Mouse (Mus musculus) forebrain, embryonic 12.5 days (tissue): ENCODE results near the gene Gm13276. TPM values are rescaled to one million over a fixed set of nuclear protein-coding genes. Genes with fewer than 3 reads are reported as not detected.
A peak's percentile ranks its signal among the peaks of the same experiment; 100 is the strongest.
"Not testable (repeated sequence)": the region's sequence is repeated elsewhere in the genome, so short reads cannot be mapped to it uniquely, and the experiment has no call there.

Experiments used
- ATAC-seq: fragments of 200-750 bp; cut with Nextera tagmentation; 2 replicates; pipeline ENCODE4 v1.8.0; 2017; ENCODE audit warnings: moderate TSS enrichment; ENCODE audit not compliant: low FRiP score
- H3K27ac ChIP-seq: fragments of 300-500 bp; sonication (generic); 2 replicates; pipeline ENCODE4 v1.5.1; 2016; ENCODE audit warnings: mild to moderate bottlenecking
- H3K27me3 ChIP-seq: fragments of 300-500 bp; sonication (generic); 2 replicates; pipeline ENCODE4 v1.6.1; 2016; ENCODE audit warnings: mild to moderate bottlenecking
- H3K36me3 ChIP-seq: fragments of 300-500 bp; sonication (generic); replicated peaks from 2 replicates; pipeline ENCODE4 v1.6.1; 2016; ENCODE audit warnings: mild to moderate bottlenecking
- H3K4me1 ChIP-seq: fragments of 300-500 bp; sonication (generic); 2 replicates; pipeline ENCODE4 v1.6.1; 2016
- H3K4me2 ChIP-seq: fragments of 300-500 bp; sonication (generic); 2 replicates; pipeline ENCODE4 v1.6.1; 2016; ENCODE audit warnings: mild to moderate bottlenecking, moderate library complexity
- H3K4me3 ChIP-seq: fragments of 300-500 bp; sonication (generic); replicated peaks from 2 replicates; pipeline ENCODE4 v1.5.1; 2016; ENCODE audit warnings: mild to moderate bottlenecking
- H3K9ac ChIP-seq: fragments of 300-500 bp; sonication (generic); 2 replicates; pipeline ENCODE4 v1.6.1; 2016; ENCODE audit warnings: mild to moderate bottlenecking
- H3K9me3 ChIP-seq: fragments of 300-500 bp; sonication (generic); 2 replicates; pipeline ENCODE4 v1.6.1; 2016
- WGBS: fragments of 180-500 bp; shearing (Covaris S2); methylation state at CpG from one replicate; pipeline ENCODE4 v1.1.7; 2016; 5-methylcytosine and 5-hydroxymethylcytosine counted together
- polyA plus RNA-seq: library from polyadenylated mRNA; unstranded; fragments of >200 nt; fragmentation: Nextera tagmentation; extraction: Ambion mirVana; gene quantifications from 2 replicates; pipeline ENCODE4 v1.2.1, GENCODE M21; 2016

Gm13276 gene
- polyA plus RNA-seq: not detected in 2 replicates

DNA sequence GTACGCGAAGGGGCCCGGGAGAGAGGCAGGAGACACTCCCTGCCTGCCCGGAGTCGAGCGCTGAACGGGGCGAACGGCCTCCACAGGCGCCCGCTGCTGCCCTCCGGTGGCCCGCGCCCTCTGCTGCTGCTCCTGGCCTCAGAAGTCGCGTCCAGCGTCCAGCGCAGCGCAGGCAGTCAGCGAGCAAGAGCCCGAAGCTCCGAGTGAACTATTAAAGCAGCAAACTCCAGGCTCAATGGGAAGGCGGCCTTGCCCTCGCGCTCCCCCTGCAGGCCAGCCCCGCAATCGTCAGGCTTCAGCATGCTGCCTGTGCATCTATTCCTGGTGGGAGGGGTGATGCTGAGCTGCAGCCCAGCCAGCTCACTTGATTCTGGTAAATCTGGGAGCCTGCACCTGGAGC is at the start of gene Gm13276:
Gene Gm13276 (plus strand): TSS at position 301 of the 400 bp plus-strand sequence.
- H3K27ac ChIP-seq, H3K9me3 ChIP-seq, H3K4me2 ChIP-seq, H3K27me3 ChIP-seq, H3K4me1 ChIP-seq, H3K36me3 ChIP-seq, H3K4me3 ChIP-seq, ATAC-seq, H3K9ac ChIP-seq: not testable (repeated sequence)
- no CpG with 5 or more reads among the region's 27 CpGs for WGBS

- Histone ChIP-seq H3K4me3 (no peak overlapping the region), H3K27ac (no peak overlapping the region), H3K9me3 (no peaks in the 10 kb centered on the region), H3K4me2 (no peak overlapping the region), H3K27me3 (no peaks in the 10 kb centered on the region), H3K36me3 (no peaks in the 10 kb centered on the region), H3K4me1 (no peaks in the 10 kb centered on the region), H3K9ac (no peak overlapping the region)
- 0% methylated on average over 2 of the region's 2 CpGs for WGBS
- 0 out of 2 replicates have a peak, but pooled peaks have one; percentile 17 for ATAC-seq
These were observed 47.0 kb upstream of the Gm13276 start for GRCm38 (mm10) chr4:88738480-88738879.

GRCm38 (mm10) chr4:88739036-88739435 is 46.5 kb upstream of the Gm13276 start:
- no peaks in the 10 kb centered on the region for H3K36me3 ChIP-seq
- H3K27me3 ChIP-seq: no peaks in the 10 kb centered on the region
- H3K9ac ChIP-seq: no peak overlapping the region
- no peak for ATAC-seq
- no peaks in the 10 kb centered on the region for H3K9me3 ChIP-seq
- no peak overlapping the region for H3K4me3 ChIP-seq
- WGBS: 93% methylated on average over 6 of the region's 6 CpGs
- no peak overlapping the region for H3K27ac ChIP-seq
- H3K4me1 ChIP-seq: no peaks in the 10 kb centered on the region
- H3K4me2 ChIP-seq: no peak overlapping the region

- 92% methylated on average over 4 of the region's 4 CpGs for WGBS
- H3K36me3 ChIP-seq: no peaks in the 10 kb centered on the region
- H3K4me1 ChIP-seq: no peaks in the 10 kb centered on the region; the same call in 1 of the 2 replicates
- no peaks in the 10 kb centered on the region for H3K27me3 ChIP-seq
- no peaks in the 10 kb centered on the region for H3K9me3 ChIP-seq
- H3K4me2 ChIP-seq: no peak overlapping the region
- ATAC-seq: no peak
- H3K27ac ChIP-seq: no peak overlapping the region
- H3K9ac ChIP-seq: no peak overlapping the region
- H3K4me3 ChIP-seq: no peak overlapping the region
These were observed 44.1 kb upstream of the Gm13276 start for GRCm38 (mm10) chr4:88741426-88741825.

- Histone ChIP-seq H3K4me3 (no peak overlapping the region), H3K4me1 (no peaks in the 10 kb centered on the region; the same call in 1 of the 2 replicates), H3K9ac (no peak overlapping the region), H3K9me3 (no peaks in the 10 kb centered on the region), H3K27ac (no peak overlapping the region), H3K36me3 (no peaks in the 10 kb centered on the region), H3K27me3 (no peaks in the 10 kb centered on the region), H3K4me2 (no peak overlapping the region)
- no peak for ATAC-seq
- 76% methylated on average over 7 of the region's 7 CpGs for WGBS
These were observed 42.6 kb upstream of the Gm13276 start for GRCm38 (mm10) chr4:88742771-88743371.

DNA sequence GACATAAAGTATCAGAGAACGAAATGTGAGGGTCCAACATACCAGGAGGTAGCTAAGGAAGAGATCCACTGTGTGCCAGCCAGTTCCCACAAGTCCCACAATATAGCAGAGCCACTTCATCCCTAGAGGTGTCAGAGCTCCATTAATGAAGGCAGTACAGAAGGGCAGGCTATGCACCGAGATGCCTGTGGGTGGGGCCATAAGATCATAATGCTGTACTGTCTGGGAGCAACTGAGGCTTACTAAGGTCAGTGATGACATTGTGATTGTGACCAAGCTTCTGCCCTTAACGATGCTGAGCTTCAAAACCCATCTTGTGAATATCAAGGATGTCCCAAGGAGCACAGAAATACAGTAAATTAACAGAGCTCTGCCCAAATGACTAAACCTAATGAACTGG is 41.3 kb upstream of the Gm13276 start:
- H3K9me3 ChIP-seq: no peaks in the 10 kb centered on the region
- H3K4me2 ChIP-seq: no peak overlapping the region
- H3K27me3 ChIP-seq: no peaks in the 10 kb centered on the region
- no peak overlapping the region for H3K9ac ChIP-seq
- no peak overlapping the region for H3K27ac ChIP-seq
- no peak overlapping the region for H3K4me3 ChIP-seq
- no peaks in the 10 kb centered on the region; the same call in 1 of the 2 replicates for H3K4me1 ChIP-seq
- ATAC-seq: no peak
- 72% methylated on average over 3 of the region's 3 CpGs for WGBS
- H3K36me3 ChIP-seq: no peaks in the 10 kb centered on the region

DNA sequence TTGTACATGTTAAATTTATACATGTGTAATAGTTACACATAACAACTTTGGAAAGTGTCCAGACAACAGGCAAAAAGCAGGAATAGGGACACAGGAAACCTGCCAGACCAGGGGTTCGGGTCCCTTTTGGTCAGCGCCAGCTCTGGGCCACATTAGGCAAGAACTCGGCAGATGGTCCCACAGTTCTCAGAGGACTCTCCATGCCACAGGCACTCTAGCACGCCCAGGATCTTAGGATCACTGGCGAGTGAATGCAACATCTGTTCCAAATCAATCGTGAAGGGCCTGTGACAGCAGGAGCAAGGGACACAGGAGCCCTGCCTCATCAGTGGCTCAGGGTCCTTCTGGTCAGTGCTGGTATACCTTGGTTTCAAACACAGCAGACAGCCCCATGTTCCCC is 35.6 kb upstream of the Gm13276 start:
- ATAC-seq: no peak
- no peaks in the 10 kb centered on the region for H3K27me3 ChIP-seq
- H3K36me3 ChIP-seq: no peaks in the 10 kb centered on the region
- no peaks in the 10 kb centered on the region for H3K9me3 ChIP-seq
- no peak overlapping the region for H3K9ac ChIP-seq
- WGBS: 68% methylated on average over 6 of the region's 6 CpGs
- H3K4me1 ChIP-seq: no peaks in the 10 kb centered on the region; the same call in 1 of the 2 replicates
- H3K27ac ChIP-seq: no peak overlapping the region
- no peak overlapping the region for H3K4me3 ChIP-seq
- H3K4me2 ChIP-seq: no peak overlapping the region

DNA sequence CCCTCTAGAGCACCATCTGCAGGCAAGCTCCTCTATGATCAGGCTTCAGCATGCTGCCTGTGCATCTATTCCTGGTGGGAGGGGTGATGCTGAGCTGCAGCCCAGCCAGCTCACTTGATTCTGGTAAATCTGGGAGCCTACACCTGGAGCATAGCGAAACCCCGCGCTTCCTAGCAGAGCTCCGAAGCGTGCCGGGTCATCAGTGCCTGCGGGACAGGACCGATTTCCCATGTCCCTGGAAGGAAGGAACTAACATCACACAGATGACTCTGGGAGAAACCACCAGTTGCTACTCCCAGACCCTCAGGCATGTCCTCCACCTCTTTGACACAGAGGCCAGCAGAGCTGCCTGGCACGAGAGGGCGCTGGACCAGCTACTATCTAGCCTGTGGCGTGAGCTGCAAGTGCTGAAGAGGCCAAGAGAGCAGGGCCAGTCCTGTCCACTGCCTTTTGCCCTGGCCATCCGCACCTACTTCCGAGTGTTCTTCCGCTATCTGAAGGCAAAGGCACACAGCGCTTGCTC is 30.6 kb upstream of the Gm13276 start, which contains the start of gene Gm13271:
Gene Gm13271 (plus strand): TSS at position 51 of the 523 bp plus-strand sequence.
- ATAC-seq, H3K4me1 ChIP-seq: not testable (repeated sequence)
- 75% methylated on average over 15 of the region's 15 CpGs for WGBS

DNA sequence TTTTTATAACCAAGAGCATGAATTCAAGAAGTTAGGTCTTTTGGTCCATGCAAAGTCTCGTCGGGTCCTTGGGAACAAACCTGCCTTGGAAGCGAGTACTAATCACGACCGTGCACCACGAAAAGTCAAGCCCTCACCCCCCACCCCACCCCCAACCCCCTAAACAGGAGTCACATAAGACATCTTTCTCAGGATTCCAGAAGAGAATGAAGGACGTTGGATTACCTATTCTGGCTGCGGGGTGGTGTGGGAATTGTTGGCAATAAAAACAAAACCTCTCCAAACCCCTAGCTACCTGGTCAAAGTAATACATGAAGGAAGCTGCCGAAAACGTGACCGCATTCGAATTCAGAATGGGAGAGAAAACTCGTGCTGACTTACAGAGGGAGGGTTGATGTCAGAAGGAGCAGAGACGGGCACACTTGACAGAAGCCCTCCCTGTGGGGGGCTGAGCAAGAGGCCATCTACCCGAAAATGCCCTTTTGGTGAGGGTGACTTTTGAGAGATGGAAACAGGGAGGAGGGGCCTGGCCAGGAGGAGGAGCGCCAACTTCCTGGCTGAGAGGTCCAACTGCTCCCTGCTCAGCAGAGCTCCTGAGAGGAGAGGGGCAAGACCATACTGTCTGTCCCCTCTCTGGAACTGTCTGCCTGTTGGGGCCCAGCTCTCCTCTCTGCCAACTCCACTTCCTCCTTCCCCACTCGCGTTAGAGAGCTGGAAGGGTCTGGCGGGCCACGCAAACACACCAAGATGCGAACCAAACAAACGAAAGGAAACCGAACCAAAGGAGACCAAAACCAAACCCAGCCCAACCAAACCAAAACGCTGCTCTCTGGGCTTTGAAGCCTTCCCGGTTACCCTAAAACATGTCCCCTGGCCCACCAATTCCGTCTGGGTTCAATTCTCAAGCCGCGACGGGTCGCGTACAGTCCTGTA is 28.7 kb upstream of the Gm13276 start:
- H3K36me3 ChIP-seq, H3K27me3 ChIP-seq, H3K4me1 ChIP-seq, ATAC-seq, H3K9me3 ChIP-seq: not testable (repeated sequence)
- WGBS: 12% methylated on average over 28 of the region's 31 CpGs
- Histone ChIP-seq H3K27ac (peak overlapping the region; percentile 75), H3K9ac (peak overlapping the region; percentile 63), H3K4me3 (peak overlapping the region; percentile 44), H3K4me2 (peak overlapping the region; percentile 87)

More for the DNA sequence above, 30.6 kb upstream of the Gm13276 start, which contains the start of gene Gm13271:
- not testable (repeated sequence) for H3K9ac ChIP-seq, H3K36me3 ChIP-seq, H3K4me2 ChIP-seq, H3K4me3 ChIP-seq, H3K27ac ChIP-seq, H3K27me3 ChIP-seq, H3K9me3 ChIP-seq

- WGBS: under 1% methylated on average over 20 of the region's 21 CpGs
These were observed 27.9 kb upstream of the Gm13276 start for GRCm38 (mm10) chr4:88757628-88758031.

DNA sequence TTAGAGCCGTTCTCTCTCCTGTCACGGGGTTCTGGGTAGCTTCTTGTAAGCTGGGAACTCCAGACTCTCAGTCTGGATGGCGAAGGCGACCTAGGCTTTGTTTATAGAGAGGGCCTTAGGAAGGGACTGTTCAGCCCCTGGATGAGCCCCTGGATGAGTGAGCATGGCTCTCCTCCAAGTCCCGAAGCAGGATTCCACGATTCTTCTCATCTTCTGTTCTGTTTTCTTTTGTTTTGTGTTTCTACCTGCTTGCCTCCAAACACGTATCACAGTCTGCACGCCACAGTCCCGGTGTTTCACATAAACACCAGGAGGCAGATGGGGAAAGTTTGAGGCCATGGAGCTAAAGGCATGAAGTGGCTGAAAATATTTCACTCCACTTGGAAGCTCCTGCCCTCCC is 26.8 kb upstream of the Gm13276 start:
- not testable (repeated sequence) for H3K4me1 ChIP-seq, H3K4me3 ChIP-seq, H3K36me3 ChIP-seq, H3K4me2 ChIP-seq, H3K9ac ChIP-seq, ATAC-seq, H3K27ac ChIP-seq, H3K9me3 ChIP-seq, H3K27me3 ChIP-seq
- WGBS: 91% methylated on average over 9 of the region's 9 CpGs

More at GRCm38 (mm10) chr4:88757628-88758031, 27.9 kb upstream of the Gm13276 start:
- peak overlapping the region; percentile 63 for H3K9ac ChIP-seq
- peak overlapping the region; percentile 87 for H3K4me2 ChIP-seq
- not testable (repeated sequence) for H3K27me3 ChIP-seq, H3K36me3 ChIP-seq, H3K4me1 ChIP-seq, H3K9me3 ChIP-seq
- peak overlapping the region; percentile 75 for H3K27ac ChIP-seq
- H3K4me3 ChIP-seq: peak overlapping the region; percentile 44
- ATAC-seq: peak; percentile 99

- H3K27ac ChIP-seq, H3K36me3 ChIP-seq, ATAC-seq, H3K9me3 ChIP-seq, H3K9ac ChIP-seq, H3K4me1 ChIP-seq, H3K27me3 ChIP-seq: not testable (repeated sequence)
- peak within 1 kb of the TSS; percentile 60 for H3K4me2 ChIP-seq
- WGBS: 20% methylated on average over 11 of the region's 14 CpGs
- H3K4me3 ChIP-seq: peak within 1 kb of the TSS; percentile 36
These were observed 25.8 kb upstream of the Gm13276 start, which contains the start of gene Gm13283 for GRCm38 (mm10) chr4:88759610-88760268. TSS of gene Gm13283 (plus strand) at chr4:88760119.
